Mouse (Mus musculus) midbrain, embryonic 14.5 days (tissue): ENCODE measurements around the gene Golga3. TPM values are rescaled to one million over a fixed set of nuclear protein-coding genes. Genes with fewer than 3 reads are reported as not detected.

Experiments
- ATAC-seq: fragments of 200-750 bp; cut with Nextera tagmentation; 2 replicates; pipeline ENCODE4 v1.8.0; 2017; ENCODE audit warnings: moderate number of reproducible peaks, moderate library complexity; ENCODE audit not compliant: low FRiP score, low TSS enrichment
- DNase-seq: peaks from one replicate; pipeline ENCODE4 v3.0.0-alpha.2; 2015
- H3K27ac ChIP-seq: fragments of 300-500 bp; sonication (generic); replicated peaks from 2 replicates; pipeline ENCODE4 v1.5.1; 2014; ENCODE audit warnings: mild to moderate bottlenecking, low read depth, low read length, moderate library complexity
- H3K27me3 ChIP-seq: fragments of 300-500 bp; sonication (generic); 2 replicates; pipeline ENCODE4 v1.6.1; 2014; ENCODE audit warnings: low read length, control low read depth, mixed read lengths; ENCODE audit not compliant: control insufficient read depth, insufficient read depth
- H3K36me3 ChIP-seq: fragments of 300-500 bp; sonication (generic); 2 replicates; pipeline ENCODE4 v1.6.1; 2014; ENCODE audit warnings: low read length, control low read depth; ENCODE audit not compliant: control insufficient read depth, insufficient read depth
- H3K4me1 ChIP-seq: fragments of 300-500 bp; sonication (generic); 2 replicates; pipeline ENCODE4 v1.6.1; 2014; ENCODE audit warnings: mild to moderate bottlenecking, antibody characterized with exemption, low read length, control low read depth; ENCODE audit not compliant: control insufficient read depth, insufficient read depth
- H3K4me2 ChIP-seq: fragments of 300-500 bp; sonication (generic); 2 replicates; pipeline ENCODE4 v1.6.1; 2014; ENCODE audit warnings: mild to moderate bottlenecking, low read length, moderate library complexity
- H3K4me3 ChIP-seq: fragments of 300-500 bp; sonication (generic); replicated peaks from 2 replicates; pipeline ENCODE4 v1.5.1; 2014; ENCODE audit warnings: low read depth, low read length
- H3K9ac ChIP-seq: fragments of 300-500 bp; sonication (generic); replicated peaks from 2 replicates; pipeline ENCODE4 v1.6.1; 2014; ENCODE audit warnings: mild to moderate bottlenecking, low read length, moderate library complexity
- H3K9me3 ChIP-seq: fragments of 300-500 bp; sonication (generic); 2 replicates; pipeline ENCODE4 v1.6.1; 2016; ENCODE audit warnings: low read length, control low read depth, mixed read lengths; ENCODE audit not compliant: control insufficient read depth
- WGBS: fragments of 180-500 bp; shearing (Covaris S2); extraction: QIAGEN DNeasy Blood & Tissue Kit; methylation state at CpG from one replicate; pipeline ENCODE4 v1.1.7; 2014; 5-methylcytosine and 5-hydroxymethylcytosine counted together
- polyA plus RNA-seq: library from polyadenylated mRNA; unstranded; fragments of >200 nt; fragmentation: Nextera tagmentation; extraction: Ambion mirVana; gene quantifications from 2 replicates; pipeline ENCODE4 v1.2.1, GENCODE M21; 2014

Gene Golga3
- polyA plus RNA-seq, 1 experiment from 2014 or later = 29.4 TPM

GRCm38 (mm10) chr5:110222757-110223156 is 46.3 kb downstream of the Golga3 start:
- H3K4me2 ChIP-seq = no peak overlapping the region
- no peaks in the 10 kb centered on the region for H3K27me3 ChIP-seq
- no peak overlapping the region for H3K9ac ChIP-seq
- H3K27ac ChIP-seq = no peak overlapping the region
- peaks cover 85% of the 10 kb centered on the region for H3K36me3 ChIP-seq
- no peaks in the 10 kb centered on the region for H3K9me3 ChIP-seq
- ATAC-seq = no peak
- H3K4me3 ChIP-seq = no peak overlapping the region
- WGBS = 86% methylated on average over 6 of the region's 6 CpGs
- H3K4me1 ChIP-seq = no peaks in the 10 kb centered on the region
- no peak for DNase-seq

GRCm38 (mm10) chr5:110225056-110225455 is 48.6 kb downstream of the Golga3 start:
- no peak overlapping the region for H3K4me3 ChIP-seq
- H3K27me3 ChIP-seq = no peaks in the 10 kb centered on the region
- H3K36me3 ChIP-seq = peaks cover 65% of the 10 kb centered on the region
- H3K9me3 ChIP-seq = no peaks in the 10 kb centered on the region
- 93% methylated on average over 3 of the region's 3 CpGs for WGBS
- H3K9ac ChIP-seq = no peak overlapping the region
- ATAC-seq = no peak
- H3K27ac ChIP-seq = no peak overlapping the region
- DNase-seq = no peak
- H3K4me2 ChIP-seq = no peak overlapping the region
- H3K4me1 ChIP-seq = peaks cover 3% of the 10 kb centered on the region; the same call in 1 of the 2 replicates

GRCm38 (mm10) chr5:110227336-110227883 is 50.9 kb downstream of the Golga3 start:
- no peak for ATAC-seq
- H3K4me1 ChIP-seq = peaks cover 15% of the 10 kb centered on the region
- peaks cover 41% of the 10 kb centered on the region for H3K36me3 ChIP-seq
- H3K4me3 ChIP-seq = no peak overlapping the region
- no peaks in the 10 kb centered on the region for H3K27me3 ChIP-seq
- 47% methylated on average over 1 of the region's 1 CpGs for WGBS
- no peak overlapping the region for H3K9ac ChIP-seq
- no peaks in the 10 kb centered on the region for H3K9me3 ChIP-seq
- DNase-seq = no peak
- no peak overlapping the region for H3K27ac ChIP-seq
- H3K4me2 ChIP-seq = no peak overlapping the region

- H3K27ac ChIP-seq = peak overlapping the region; percentile 83
- H3K4me2 ChIP-seq = peak overlapping the region; percentile 78
- ATAC-seq (no peak), DNase-seq (no peak)
- 5% methylated on average over 8 of the region's 8 CpGs for WGBS
- peak overlapping the region; percentile 90 for H3K9ac ChIP-seq
- H3K4me1 ChIP-seq = peaks cover 17% of the 10 kb centered on the region
- peaks cover 32% of the 10 kb centered on the region for H3K36me3 ChIP-seq
- H3K27me3 ChIP-seq = no peaks in the 10 kb centered on the region
- H3K9me3 ChIP-seq = no peaks in the 10 kb centered on the region
- H3K4me3 ChIP-seq = peak overlapping the region; percentile 93
Observed at GRCm38 (mm10) chr5:110230401-110230779, 53.9 kb downstream of the Golga3 start.

- Histone ChIP-seq H3K4me1 (peaks cover 17% of the 10 kb centered on the region), H3K9ac (peak within 1 kb of the TSS; percentile 90), H3K4me3 (peak within 1 kb of the TSS; percentile 93), H3K9me3 (no peaks in the 10 kb centered on the region), H3K36me3 (peaks cover 32% of the 10 kb centered on the region), H3K4me2 (peak within 1 kb of the TSS; percentile 78), H3K27ac (peak within 1 kb of the TSS; percentile 83), H3K27me3 (no peaks in the 10 kb centered on the region)
- WGBS = under 1% methylated on average over 81 of the region's 81 CpGs
- ATAC-seq = peak; percentile 96
- DNase-seq = peak; percentile 96
Observed at GRCm38 (mm10) chr5:110230780-110231461, 54.4 kb downstream of the Golga3 start, which contains the start of gene Ankle2. TSS of gene Ankle2 (plus strand) at chr5:110231004.

- ATAC-seq (no peak), DNase-seq (peak; percentile 24)
- WGBS = 47% methylated on average over 13 of the region's 13 CpGs
- Histone ChIP-seq H3K36me3 (peaks cover 34% of the 10 kb centered on the region), H3K4me3 (peak overlapping the region; percentile 93), H3K4me1 (peaks cover 17% of the 10 kb centered on the region), H3K27me3 (no peaks in the 10 kb centered on the region), H3K9me3 (no peaks in the 10 kb centered on the region), H3K4me2 (peak overlapping the region; percentile 78), H3K9ac (peak overlapping the region; percentile 90; the same call in 1 of the 2 replicates), H3K27ac (no peak overlapping the region)
Observed at GRCm38 (mm10) chr5:110231638-110232037, 55.1 kb downstream of the Golga3 start.

- DNase-seq (no peak), ATAC-seq (no peak)
- no peaks in the 10 kb centered on the region for H3K9me3 ChIP-seq
- peaks cover 36% of the 10 kb centered on the region for H3K36me3 ChIP-seq
- no peak overlapping the region for H3K27ac ChIP-seq
- H3K4me2 ChIP-seq = 0 out of 2 replicates have a peak overlapping the region, but pooled peaks have one; percentile 78
- H3K9ac ChIP-seq = no peak overlapping the region
- no peaks in the 10 kb centered on the region for H3K27me3 ChIP-seq
- 94% methylated on average over 6 of the region's 6 CpGs for WGBS
- H3K4me1 ChIP-seq = peaks cover 17% of the 10 kb centered on the region
- no peak overlapping the region for H3K4me3 ChIP-seq
Observed at GRCm38 (mm10) chr5:110232346-110232745, 55.8 kb downstream of the Golga3 start.

GRCm38 (mm10) chr5:110244091-110244490 is 67.6 kb downstream of the Golga3 start:
- WGBS = 91% methylated on average over 2 of the region's 2 CpGs

GRCm38 (mm10) chr5:110266941-110267340 is 90.4 kb downstream of the Golga3 start:
- Histone ChIP-seq H3K9me3 (no peaks in the 10 kb centered on the region), H3K9ac (no peak overlapping the region), H3K36me3 (peaks cover 31% of the 10 kb centered on the region), H3K27ac (no peak overlapping the region), H3K27me3 (no peaks in the 10 kb centered on the region), H3K4me2 (no peak overlapping the region), H3K4me3 (no peak overlapping the region), H3K4me1 (peaks cover 6% of the 10 kb centered on the region; the same call in 1 of the 2 replicates)
- DNase-seq = no peak
- 93% methylated on average over 4 of the region's 4 CpGs for WGBS
- no peak for ATAC-seq

More at GRCm38 (mm10) chr5:110244091-110244490, 67.6 kb downstream of the Golga3 start:
- no peak for ATAC-seq
- no peak overlapping the region for H3K9ac ChIP-seq
- no peak for DNase-seq
- no peak overlapping the region for H3K4me2 ChIP-seq
- peaks cover 94% of the 10 kb centered on the region for H3K36me3 ChIP-seq
- no peaks in the 10 kb centered on the region for H3K27me3 ChIP-seq
- no peak overlapping the region for H3K4me3 ChIP-seq
- no peaks in the 10 kb centered on the region for H3K9me3 ChIP-seq
- no peak overlapping the region for H3K27ac ChIP-seq
- H3K4me1 ChIP-seq = no peaks in the 10 kb centered on the region
